Mouse (Mus musculus) thymus, postnatal 10 days (tissue): ENCODE data around the gene Aoc1.

Source experiments
- DNase-seq, 2 experiments: peaks; one replicate each; pipeline ENCODE4 v3.0.0; 2021; ENCODE audit warnings: low spot score in 2 of 2

Aoc1 gene

DNA sequence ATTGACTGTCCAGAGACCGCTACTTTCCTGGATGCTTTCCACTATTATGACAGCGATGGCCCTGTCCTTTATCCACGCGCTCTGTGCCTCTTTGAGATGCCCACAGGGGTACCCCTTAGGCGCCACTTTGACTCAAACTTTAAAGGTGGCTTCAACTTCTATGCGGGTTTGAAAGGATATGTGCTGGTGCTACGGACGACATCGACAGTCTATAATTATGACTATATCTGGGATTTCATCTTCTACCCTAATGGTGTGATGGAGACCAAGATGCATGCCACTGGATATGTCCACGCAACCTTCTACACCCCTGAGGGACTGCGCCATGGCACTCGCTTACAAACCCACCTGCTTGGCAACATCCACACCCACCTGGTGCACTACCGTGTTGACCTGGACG is 33.7 kb downstream of the Aoc1 start:
- no peak for DNase-seq

DNA sequence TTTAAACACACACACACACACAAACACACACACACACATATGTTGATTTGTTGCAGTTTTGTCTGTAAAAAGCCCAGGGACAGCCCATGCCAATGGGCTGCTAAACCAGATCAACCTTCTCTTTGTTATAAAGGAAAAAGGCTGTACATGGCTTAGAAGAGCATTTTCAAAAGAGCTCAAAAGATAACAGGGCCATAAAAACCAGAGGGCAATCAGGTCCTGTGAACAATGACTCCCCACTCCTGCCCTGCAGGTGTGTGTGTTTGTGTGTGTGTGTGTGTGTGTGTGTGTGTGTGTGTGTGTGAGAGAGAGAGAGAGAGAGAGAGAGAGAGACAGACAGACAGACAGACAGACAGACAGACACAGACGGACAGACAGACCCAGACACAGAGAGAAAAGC is 36.5 kb downstream of the Aoc1 start:
- DNase-seq, result no peak

DNA sequence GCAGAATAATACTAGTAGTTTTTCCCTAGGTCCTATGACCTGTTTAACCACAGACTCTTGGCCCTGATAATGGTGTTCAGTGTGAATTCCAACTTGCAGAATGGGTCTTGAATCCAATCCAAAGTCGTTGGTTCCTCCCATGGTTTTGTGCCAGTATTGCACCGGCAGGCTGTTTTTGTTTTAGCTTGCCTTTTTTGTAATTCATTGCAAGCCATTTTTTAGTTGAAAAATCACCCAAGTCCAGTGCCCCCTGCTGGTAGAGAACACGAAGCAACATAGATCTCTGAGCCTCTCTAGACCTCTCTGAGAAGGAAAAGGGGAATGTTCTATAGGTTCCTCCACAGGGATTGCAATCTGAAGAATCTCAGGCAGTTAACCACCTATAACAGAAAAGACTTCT is 39.3 kb downstream of the Aoc1 start:
- DNase-seq, result peak in 1 of 2 experiments; percentile 26

DNA sequence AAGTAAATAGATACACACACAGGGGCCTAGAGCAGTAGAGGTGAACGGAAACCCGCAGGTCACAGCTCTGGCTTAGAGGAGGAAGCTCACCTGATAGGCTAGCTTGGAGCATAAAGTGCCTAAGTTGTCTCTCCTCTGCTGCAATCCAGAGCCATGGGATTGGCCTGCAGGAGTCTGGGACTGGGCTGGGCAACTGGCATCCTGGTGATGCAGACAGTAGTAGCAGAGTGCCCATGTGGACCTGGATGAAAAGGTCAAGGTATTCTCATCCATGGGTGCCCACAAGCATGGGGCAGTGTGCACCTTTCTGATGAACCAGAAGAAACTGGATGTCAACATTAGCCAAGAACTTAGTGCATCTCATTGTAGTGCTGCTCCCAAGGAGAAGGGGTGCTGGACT is 40.9 kb downstream of the Aoc1 start:
- DNase-seq, result no peak

DNA sequence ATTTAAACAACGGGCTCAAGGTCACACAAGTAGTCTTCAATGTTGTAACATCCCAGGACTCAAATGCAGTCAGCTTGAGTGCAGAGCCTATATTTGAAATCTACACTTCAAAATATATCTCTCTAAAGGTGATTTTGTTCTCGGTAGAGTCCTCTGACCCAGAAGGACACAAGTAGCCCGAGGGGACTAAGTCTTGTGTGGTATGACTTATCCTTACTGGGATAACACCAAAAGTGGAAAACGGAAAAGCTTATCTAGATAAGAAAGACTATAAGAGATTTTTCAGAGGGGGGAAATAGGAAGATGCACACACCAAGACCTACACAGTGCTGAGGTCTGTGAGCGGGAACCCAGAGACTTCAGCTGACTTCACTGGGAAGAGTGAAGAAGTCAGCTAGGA is 56.9 kb downstream of the Aoc1 start, which contains the start of gene 1600015I10Rik:
Gene 1600015I10Rik (plus strand): TSS at position 301 of the 400 bp plus-strand sequence.
- no peak for DNase-seq

DNA sequence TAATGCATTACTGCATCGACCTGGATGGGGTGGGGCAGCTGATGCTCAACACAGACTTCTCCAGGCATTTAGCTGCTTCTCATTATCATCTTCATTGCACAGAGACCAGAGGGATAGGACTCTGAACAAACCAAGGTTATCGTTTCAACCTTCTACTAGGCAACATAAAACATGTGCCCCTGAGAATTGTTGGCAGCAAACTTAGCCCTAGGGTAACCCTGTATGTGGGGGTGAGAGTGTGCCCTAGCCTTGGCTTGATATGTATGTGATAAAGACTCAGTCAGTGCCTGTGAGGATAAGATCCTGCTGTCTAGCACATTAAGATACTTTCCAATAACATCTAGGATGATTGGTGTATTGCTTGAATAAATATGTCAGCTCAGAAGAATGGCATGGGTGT is 76.9 kb downstream of the Aoc1 start:
- DNase-seq, result no peak

DNA sequence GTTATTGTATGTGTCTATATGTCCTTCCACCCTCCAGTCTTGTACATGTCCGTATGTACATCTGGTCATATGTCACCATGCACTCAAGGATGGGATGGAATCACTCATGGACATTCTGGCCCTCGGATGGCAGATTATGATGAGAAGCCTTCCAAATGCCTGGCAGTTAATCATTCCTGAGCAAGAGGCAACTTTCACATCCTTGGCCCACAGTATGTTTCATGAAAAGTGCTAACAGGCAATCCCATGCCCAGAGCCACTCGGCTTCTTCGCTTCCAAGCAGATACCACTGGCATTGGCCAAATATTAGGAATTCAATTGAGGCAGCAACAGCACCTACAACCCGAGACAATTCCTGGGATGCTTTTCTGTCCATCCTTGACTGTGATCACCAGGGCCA is 78.0 kb downstream of the Aoc1 start:
- DNase-seq, result no peak

DNA sequence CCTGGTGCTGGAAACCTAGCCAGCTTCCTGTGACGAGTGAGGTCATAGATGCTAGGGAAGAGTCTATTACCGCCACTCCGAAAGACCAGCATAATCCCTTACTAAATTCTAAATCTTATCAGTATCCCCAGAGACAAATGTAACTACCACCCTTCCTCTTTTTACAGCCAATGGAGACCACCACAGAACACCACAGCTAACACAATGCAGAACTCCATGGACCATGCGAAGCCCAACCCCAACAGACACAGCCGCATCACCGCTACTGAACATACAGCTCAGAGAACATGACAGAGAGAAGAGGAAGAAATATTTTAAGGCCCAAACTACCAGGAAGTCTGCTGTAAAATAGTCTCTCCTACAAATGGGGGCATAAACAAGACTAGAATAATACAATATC is 78.9 kb downstream of the Aoc1 start:
- no peak for DNase-seq

DNA sequence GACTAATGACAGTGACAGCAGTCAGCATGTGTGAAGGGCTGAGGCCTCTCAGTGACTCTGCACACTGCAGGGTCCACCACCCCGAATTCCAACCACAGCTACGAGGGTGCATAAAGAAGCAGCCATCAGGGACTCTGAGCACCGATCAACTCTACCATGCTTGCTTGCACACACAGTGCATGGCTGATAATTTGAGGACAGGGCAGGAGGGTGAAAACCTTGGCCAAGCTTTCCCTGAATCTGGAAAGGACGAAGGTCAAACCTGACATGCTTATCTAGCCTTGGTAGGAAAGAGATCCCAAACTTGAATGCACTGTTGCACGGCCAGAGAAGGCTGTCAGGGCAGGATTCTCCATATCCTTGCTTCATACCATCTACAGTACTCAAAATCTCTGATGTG is 80.5 kb downstream of the Aoc1 start:
- no peak for DNase-seq

DNA sequence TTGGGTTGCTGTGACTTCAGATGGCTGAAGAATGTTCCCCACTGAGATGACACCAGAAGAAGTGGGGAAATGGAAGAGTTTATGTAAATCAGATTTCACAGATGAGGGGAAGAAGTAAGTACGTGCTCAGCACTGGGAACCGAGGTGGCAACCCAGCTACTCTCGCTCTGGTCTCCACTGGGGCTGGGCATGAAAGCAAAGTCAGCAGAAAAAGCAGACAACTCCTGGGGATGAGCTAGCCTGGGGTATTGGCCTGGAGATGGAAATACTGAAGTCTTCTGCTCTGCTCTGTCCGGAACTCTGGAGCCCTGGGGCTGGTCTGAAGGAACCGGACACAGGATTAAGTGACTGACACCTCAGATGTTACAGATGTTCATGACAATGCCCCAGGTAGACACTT is 81.5 kb downstream of the Aoc1 start:
- DNase-seq, result no peak

DNA sequence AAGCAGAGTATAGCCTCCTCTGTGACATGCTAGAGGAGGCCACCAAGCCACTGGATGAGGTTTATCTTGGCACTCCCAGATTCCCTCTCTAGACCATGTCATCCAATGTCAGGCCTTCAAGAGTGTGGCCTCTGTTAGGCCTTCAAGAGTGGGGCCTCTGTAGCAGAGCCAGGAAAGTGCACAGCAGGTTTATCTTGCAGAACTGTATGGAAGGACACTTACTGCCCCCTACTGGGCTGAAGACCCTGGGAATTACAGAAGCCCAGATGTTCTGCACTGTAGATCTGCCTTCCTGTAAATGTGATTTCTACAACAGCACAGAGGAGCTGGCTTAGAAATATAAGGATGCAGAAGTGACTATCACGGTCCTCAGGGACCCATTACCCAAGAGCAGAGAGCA is 82.2 kb downstream of the Aoc1 start:
- peak in 1 of 2 experiments; percentile 19 for DNase-seq

DNA sequence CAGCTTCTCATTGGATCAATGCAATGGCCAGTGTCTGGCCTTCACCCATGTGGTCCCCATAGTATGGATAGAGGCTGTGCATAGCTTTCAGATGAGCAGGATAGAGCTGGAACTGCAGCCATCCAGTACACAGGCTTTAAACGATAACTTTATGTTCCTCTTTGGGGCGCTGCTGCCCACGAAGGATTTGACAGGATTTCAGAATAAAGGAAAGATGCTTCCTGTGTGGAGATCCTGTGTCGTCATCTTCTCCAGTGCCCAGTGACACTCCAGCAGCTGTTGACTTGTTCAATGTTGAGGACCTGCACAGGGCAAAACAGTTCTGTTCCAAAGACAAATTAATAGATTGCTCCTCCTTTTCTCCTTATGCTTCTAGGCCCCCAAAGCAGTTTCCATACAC is 84.1 kb downstream of the Aoc1 start:
- no peak for DNase-seq

DNA sequence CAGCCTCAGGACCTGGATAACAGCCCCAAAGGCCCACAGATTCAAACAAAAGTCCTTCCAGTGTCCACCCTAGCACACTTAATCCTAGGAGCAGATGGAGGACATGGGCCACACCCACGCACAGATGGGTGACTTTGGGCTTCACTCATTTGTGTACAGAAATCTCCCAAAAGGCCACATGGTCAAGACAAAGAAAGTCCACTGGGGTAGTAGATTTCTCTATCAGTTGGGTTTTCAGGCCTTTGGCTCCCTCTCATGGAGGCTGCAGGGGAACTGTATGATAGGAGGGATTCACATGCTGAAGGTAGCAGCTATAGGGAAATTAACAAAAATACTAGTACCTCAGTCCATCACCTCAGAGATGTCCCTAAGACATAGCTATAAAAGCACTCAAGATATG is 85.4 kb downstream of the Aoc1 start:
- DNase-seq, result no peak
